In genomic region chr8:122928631-122929224, GRCm38 (mm10) we compare ENCODE assay signal across 18 mouse cellular contexts.
A peak's percentile ranks its signal among the peaks of the same experiment; 100 is the strongest.
DNase-seq lines count a peak whose midpoint lies in the region; ATAC-seq and TF ChIP-seq lines count a peak whose summit lies in the region.
"Had no signal": no experiment of that assay in that cellular context is flagged by ENCODE, and none has a peak within 500 bp of the region (broad histone marks: within the 10 kb centered on the region; RNA-seq: fewer than 3 reads in every experiment).

No protein-coding gene starts in this region.

- DNase-seq in forebrain, postnatal 0 days, result no peak
- DNase-seq in forebrain, embryonic 14.5 days (ENCODE audit: low spot score), result no peak
- peak; percentile 27 for DNase-seq in lung, postnatal 36 days
- DNase-seq in lung, postnatal 4 days, result no peak
- peak; percentile 36 for DNase-seq in fibroblast of lung, adult 2 months (ENCODE audit: low read depth)
- DNase-seq in kidney, postnatal 4 days, result no peak
- DNase-seq in cerebellum, adult 8-10 months, result no peak
- DNase-seq: adrenal gland, adult 2 months; gastrocnemius, postnatal 14 days; kidney, adult 18-20 months; left cerebral cortex, postnatal 4 days; thymus, adult 2 months had no signal

- ATAC-seq in forebrain, postnatal 0 days, result no peak
- ATAC-seq in forebrain, embryonic 14.5 days, result no peak
- ATAC-seq: Patski had no signal

- 0 out of 2 replicates have a peak overlapping the region, but pooled peaks have one; percentile 4 for H3K27ac ChIP-seq in forebrain, postnatal 0 days (ENCODE audit: low read depth, low read length)
- no peak overlapping the region for H3K27ac ChIP-seq in forebrain, embryonic 14.5 days (ENCODE audit: low read depth, low read length)
- 0 out of 2 replicates have a peak overlapping the region, but pooled peaks have one; percentile 6 for H3K27ac ChIP-seq in olfactory bulb, adult 2 months (ENCODE audit: insufficient read depth, low read depth, low read length)
- H3K27ac ChIP-seq: hindbrain, embryonic 13.5 days; liver, embryonic 14.5 days; midbrain, embryonic 10.5 days; neural tube, embryonic 12.5 days had no signal

- H3K27me3 ChIP-seq in forebrain, postnatal 0 days (ENCODE audit: insufficient read depth, low read length), result no peaks in the 10 kb centered on the region
- no peaks in the 10 kb centered on the region for H3K27me3 ChIP-seq in forebrain, embryonic 14.5 days (replicated peaks; ENCODE audit: control insufficient read depth, insufficient read depth, low read length)
- H3K27me3 ChIP-seq: hindbrain, embryonic 13.5 days; neural tube, embryonic 12.5 days; Patski had no signal

- no peak for TF ChIP-seq POLR2A in olfactory bulb, adult 2 months (IDR thresholded peaks at IDR 0.05; ENCODE audit: insufficient read depth, low read depth, low read length)

- H3K36me3 ChIP-seq in forebrain, postnatal 0 days (ENCODE audit: insufficient read depth), result no peaks in the 10 kb centered on the region
- no peaks in the 10 kb centered on the region for H3K36me3 ChIP-seq in forebrain, embryonic 14.5 days (ENCODE audit: control insufficient read depth, insufficient read depth, low read length)
- H3K36me3 ChIP-seq: hindbrain, embryonic 13.5 days; neural tube, embryonic 12.5 days had no signal

- 75% methylated on average over 7 of the region's 7 CpGs for WGBS in forebrain, postnatal 0 days
- WGBS in forebrain, embryonic 14.5 days, result 90% methylated on average over 7 of the region's 7 CpGs
- WGBS in olfactory bulb, adult 2 months, result 47% methylated on average over 7 of the region's 7 CpGs

- peaks cover 23% of the 10 kb centered on the region for H3K4me1 ChIP-seq in forebrain, postnatal 0 days (ENCODE audit: insufficient read depth)
- H3K4me1 ChIP-seq in forebrain, embryonic 14.5 days (ENCODE audit: control insufficient read depth, insufficient read depth, low read length), result peaks cover 22% of the 10 kb centered on the region
- peaks cover 21% of the 10 kb centered on the region for H3K4me1 ChIP-seq in olfactory bulb, adult 2 months (ENCODE audit: control insufficient read depth, insufficient read depth, low read length)

- no peak overlapping the region for H3K4me2 ChIP-seq in forebrain, postnatal 0 days (ENCODE audit: low read depth)
- H3K4me2 ChIP-seq in forebrain, embryonic 14.5 days (ENCODE audit: low read length), result no peak overlapping the region
- H3K4me2 ChIP-seq: hindbrain, embryonic 13.5 days; neural tube, embryonic 12.5 days had no signal

- no peaks in the 10 kb centered on the region for H3K9me3 ChIP-seq in forebrain, postnatal 0 days (ENCODE audit: low read length)
- H3K9me3 ChIP-seq in forebrain, embryonic 14.5 days (replicated peaks; ENCODE audit: control insufficient read depth, low read length), result no peaks in the 10 kb centered on the region
- H3K9me3 ChIP-seq: hindbrain, embryonic 13.5 days; midbrain, embryonic 10.5 days; neural tube, embryonic 12.5 days had no signal

- TF ChIP-seq CTCF in forebrain, postnatal 0 days (IDR thresholded peaks at IDR 0.05; ENCODE audit: low read depth), result no peak
- no peak for TF ChIP-seq CTCF in olfactory bulb, adult 2 months (IDR thresholded peaks at IDR 0.05; ENCODE audit: insufficient read depth, low read depth, low read length)

- H3K9ac ChIP-seq in forebrain, postnatal 0 days, result no peak overlapping the region
- H3K9ac ChIP-seq in forebrain, embryonic 14.5 days (ENCODE audit: low read length), result no peak overlapping the region
- H3K9ac ChIP-seq: hindbrain, embryonic 13.5 days; liver, embryonic 14.5 days; neural tube, embryonic 12.5 days had no signal

- no peak overlapping the region for H3K4me3 ChIP-seq in forebrain, postnatal 0 days (ENCODE audit: low read depth, low read length)
- no peak overlapping the region for H3K4me3 ChIP-seq in forebrain, embryonic 14.5 days (ENCODE audit: low read depth, low read length)
- no peak overlapping the region for H3K4me3 ChIP-seq in olfactory bulb, adult 2 months (ENCODE audit: insufficient read depth, low read depth, low read length)
- H3K4me3 ChIP-seq: hindbrain, embryonic 13.5 days; midbrain, embryonic 10.5 days; neural tube, embryonic 12.5 days had no signal

Comparison
In these comparisons a context has a peak if more than half of its experiments do, and no peak if none do; other contexts are left out.
1. DNase-seq: peak in lung, postnatal 36 days (single experiment) and fibroblast of lung, adult 2 months (single experiment); none in forebrain, postnatal 0 days (single experiment), forebrain, embryonic 14.5 days (single experiment), lung, postnatal 4 days (0 of 2), kidney, postnatal 4 days (0 of 2) and cerebellum, adult 8-10 months (single experiment).